Mouse (Mus musculus): ENCODE data around the gene Scn10a.

DNA sequence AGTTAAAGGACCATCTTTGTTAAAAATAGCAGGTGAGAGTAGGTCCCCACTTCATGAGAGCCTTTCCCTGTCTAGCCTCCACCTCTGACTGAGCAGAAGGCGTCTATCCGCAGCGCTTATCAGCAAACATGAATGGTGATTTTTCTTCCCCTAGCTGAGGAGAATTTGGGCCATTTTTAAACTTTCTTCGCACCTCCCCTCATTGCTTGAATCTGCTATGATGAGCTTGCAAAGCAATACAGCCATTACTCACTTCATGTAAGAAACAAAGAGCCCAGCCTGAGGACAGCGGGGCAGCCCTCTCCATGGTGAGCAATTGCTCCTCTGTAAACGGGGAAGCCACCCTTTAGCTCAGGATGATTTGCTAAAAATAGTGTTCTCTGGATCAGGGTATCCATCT is 154.3 kb downstream of the Scn10a start:
- no peak for TF ChIP-seq RCOR1 (conservative IDR thresholded peaks at IDR 0.05; ENCODE audit: low read depth, low read length)
- TF ChIP-seq USF2 (conservative IDR thresholded peaks at IDR 0.05; ENCODE audit: low read depth, low read length), result no peak
- TF ChIP-seq ETS1 (conservative IDR thresholded peaks at IDR 0.05; ENCODE audit: low read depth, low read length), result no peak
- TF ChIP-seq SMC3 (IDR thresholded peaks at IDR 0.05; ENCODE audit: low read depth, low read length), result no peak
- TF ChIP-seq CTCF (conservative IDR thresholded peaks at IDR 0.05 in 1 of 2, IDR thresholded peaks at IDR 0.05 in 1 of 2; ENCODE audit: low read depth in 2 of 2, low read length in 2 of 2), result no peak
